Mouse (Mus musculus): ENCODE data around the gene Zfp189.
"Not testable (repeated sequence)": the region's sequence is repeated elsewhere in the genome, so short reads cannot be mapped to it uniquely, and the experiment has no call there.

The Zfp189 gene

DNA sequence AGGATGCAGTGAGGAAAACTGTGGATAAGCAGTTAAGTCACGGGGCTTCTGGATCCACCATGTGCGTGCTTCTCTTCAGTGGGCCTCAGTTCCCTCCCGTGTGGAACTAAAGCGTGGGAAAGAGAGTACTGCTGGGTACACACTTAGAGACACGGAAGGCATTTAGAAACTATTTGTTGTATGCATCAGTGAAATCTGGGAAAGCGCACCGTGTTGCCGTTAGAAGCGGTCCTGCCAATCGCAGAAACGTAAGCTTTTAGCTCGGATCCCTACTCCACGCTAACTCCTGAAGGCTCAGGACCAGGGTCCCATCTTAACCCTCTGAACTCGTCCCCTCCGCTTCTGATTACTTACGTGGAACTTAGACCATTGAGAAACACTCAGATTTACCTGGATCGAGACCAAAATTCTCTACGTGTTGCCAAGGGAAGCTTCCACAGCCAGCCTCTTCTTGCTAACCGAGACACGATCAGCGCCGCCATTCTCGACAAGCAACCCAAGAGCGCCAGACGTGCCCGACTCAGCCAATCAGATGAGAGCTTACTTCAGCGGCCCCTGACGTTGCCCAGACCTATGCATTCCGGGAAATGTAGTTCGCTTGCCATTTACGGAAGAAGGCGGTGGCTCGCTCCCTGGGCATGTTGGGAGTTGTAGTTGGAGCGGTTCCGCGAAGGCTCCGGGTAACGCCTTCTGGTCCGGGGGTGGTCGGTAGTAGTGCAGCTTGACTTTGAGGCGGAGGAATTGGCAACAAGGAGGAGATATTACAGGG is at the start of gene Zfp189, which contains the start of gene Mrpl50:
Zfp189 (plus strand) TSS at position 605 of the 769 bp plus-strand sequence.
Mrpl50 (minus strand) TSS at position 522 of the 769 bp plus-strand sequence.
- peak; percentile 97 for DNase-seq

DNA sequence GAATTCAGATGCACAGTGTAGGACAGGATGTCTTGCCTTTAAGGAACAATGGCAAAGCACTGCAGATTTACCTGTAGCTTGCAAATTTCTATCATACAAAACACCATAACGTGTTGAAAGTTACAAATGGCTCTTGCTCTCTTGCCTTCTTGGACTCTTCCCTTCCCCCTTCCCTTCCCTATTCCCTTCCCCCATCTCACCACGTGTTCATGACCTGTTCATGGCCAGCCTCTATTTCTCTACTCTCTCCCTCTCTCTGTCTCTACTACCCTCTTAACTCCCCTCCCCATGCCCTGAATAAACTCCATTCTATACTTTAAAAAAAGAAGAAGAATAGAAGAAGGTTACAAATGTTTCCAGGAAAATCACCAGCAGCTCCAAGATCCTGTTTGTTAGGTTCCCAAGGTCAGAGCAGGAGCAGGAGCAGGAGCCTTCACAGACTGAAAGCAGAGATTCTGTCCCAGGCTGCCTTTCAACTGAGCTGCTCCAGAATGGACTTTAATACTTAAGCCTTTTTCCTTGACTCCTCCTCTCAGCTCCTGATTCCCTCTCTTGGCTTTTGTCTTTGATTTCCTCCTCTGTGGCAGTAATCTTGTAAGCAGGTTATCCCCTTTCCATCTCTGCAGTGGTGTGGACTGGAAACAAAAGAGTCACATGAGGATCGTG is 47.4 kb upstream of the Zfp189 start, which contains the start of gene Acnat1:
Acnat1 (minus strand) TSS at position 478 of the 666 bp plus-strand sequence.
- peak; percentile 65 for DNase-seq

DNA sequence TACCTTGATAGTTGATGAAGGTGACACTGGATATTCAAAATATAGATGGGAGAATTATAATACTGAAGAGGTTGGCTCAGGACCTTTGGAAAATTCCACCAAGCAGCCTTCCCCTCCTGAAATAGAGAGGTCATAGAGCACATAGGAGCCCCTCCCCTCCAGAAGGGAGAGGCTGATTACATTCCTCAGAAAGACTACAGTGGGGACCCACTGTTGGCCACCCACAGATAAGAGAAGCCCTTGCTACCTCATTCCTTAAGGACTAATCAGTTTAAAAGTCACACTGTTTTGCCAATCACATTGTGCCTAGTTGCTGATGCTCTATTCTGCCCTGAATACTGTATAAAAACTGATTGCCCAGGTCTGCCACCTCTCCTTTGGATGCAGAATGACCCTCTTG is 46.4 kb upstream of the Zfp189 start:
- DNase-seq, result no peak

DNA sequence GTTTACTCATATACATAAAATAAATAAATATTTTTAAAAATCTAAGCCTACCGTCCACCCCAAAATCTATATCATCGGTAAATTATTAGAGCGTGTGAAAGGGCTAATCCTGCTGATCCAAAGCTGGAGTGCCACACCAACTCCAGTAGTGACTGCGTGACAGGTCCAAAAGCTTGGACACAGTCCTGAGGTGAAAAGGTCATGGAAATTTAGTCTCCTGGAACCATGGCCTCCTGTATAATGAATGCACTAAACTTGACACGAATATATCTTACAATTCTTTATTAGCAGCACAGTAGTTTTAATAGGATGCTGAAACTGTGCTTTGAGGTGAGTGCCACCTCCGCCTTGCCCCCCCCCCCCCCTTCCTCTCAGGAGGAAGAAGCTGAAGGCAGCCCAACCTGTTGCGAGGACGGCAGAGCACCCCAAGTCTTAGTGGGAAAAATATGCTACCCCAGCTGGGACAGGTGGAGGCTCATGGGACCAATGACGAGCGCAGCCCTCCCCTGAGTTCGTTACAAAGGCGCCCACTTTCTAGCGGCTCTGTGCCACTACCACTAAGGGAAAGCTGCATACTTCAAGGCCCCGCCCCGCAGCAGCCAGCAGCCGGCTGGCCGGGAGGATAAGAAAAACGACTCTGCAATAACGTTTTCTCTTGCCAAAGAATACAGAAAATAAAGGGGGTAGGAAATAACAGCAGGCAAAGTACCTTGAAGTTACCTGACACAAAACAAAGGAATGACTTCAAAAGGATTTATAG is 42.7 kb upstream of the Zfp189 start:
- DNase-seq, result peak; percentile 33

DNA sequence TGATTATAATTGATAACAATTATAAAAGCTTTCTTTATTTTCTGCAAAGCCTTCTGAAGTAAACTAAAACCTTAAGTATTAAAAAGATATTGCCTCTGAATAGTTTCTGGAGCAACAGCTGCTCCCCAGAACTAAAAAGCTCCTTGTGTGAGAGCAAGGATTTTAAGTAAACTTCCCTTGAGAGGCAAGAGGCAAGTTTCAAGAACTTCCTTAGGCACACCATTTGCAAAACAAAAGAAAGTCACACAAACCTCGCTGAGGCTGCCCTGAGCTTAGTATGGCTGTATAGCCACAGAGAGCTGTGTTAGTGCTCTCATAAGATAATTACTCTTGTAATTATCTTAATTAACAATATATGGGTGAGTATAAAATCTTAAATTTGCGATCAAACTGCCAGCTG is 41.9 kb upstream of the Zfp189 start:
- not testable (repeated sequence) for DNase-seq

DNA sequence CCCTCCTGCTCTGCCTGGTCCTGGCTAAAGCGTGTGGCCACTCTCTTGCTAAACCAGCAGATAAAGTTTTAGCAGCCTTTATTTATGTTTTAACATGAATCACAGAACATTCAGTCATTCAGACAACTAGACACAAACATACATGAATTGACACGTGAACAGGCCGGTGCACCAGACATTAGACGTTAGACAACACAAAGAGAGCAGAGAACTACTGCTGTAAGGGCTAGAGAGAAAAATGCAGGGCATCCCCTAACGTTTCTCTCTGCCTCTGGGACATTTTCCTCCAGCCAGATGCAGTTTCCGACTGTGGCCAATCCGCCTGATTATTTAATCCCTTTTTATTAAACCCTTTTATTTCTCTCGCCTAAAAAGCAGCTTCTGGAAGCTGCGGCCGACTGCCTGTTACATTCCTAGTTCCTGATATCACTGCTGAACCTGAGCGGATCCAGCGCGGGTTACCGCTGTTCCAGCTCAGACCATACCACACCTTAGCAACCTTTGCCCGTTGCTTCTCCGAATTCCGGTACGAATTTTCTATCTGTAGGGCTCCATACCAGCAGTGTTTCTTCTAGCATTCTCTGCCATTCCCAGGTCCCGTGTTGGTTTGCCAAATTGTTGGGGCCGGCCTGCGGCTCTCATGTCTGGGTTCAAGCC is 40.7 kb upstream of the Zfp189 start:
- peak; percentile 35 for DNase-seq

DNA sequence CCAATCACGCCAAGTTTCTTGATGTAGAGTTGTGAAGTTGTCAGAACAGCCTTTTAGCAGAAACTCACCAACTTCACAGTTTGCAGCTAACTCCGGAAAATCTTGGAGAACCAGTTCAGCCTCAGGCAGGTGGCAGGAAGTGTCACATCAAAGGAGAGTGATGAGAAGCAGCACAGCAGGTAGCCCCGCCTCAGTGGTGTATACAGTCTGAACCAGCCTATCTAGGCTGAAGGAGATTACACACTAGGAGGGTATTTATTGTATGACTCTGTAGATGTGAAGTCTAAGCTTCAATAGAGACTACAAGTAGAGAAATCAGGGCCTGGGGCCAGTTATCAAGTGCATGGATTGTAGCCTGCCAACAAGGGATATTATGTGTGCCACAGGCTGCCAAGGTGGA is 40.1 kb upstream of the Zfp189 start:
- no peak for DNase-seq

DNA sequence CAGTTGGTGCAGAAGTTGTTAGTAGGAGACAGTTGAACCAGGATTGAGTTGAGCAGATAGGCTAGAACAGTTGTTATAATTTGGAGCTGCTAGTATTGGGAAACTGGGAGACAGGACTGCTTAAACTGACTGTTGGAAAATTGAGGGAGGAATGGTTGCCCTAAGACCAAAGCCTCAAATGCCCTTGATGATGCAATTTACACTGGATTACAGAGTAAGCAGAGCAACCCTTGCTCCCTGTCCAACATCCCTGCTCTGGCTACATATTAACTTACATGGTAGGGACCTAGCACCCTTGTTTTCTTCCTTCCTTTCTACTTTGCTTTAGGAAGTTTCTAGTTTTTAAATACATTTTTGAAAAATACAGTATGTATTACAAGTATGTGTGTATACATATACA is 35.5 kb upstream of the Zfp189 start:
- DNase-seq, result peak; percentile 80

DNA sequence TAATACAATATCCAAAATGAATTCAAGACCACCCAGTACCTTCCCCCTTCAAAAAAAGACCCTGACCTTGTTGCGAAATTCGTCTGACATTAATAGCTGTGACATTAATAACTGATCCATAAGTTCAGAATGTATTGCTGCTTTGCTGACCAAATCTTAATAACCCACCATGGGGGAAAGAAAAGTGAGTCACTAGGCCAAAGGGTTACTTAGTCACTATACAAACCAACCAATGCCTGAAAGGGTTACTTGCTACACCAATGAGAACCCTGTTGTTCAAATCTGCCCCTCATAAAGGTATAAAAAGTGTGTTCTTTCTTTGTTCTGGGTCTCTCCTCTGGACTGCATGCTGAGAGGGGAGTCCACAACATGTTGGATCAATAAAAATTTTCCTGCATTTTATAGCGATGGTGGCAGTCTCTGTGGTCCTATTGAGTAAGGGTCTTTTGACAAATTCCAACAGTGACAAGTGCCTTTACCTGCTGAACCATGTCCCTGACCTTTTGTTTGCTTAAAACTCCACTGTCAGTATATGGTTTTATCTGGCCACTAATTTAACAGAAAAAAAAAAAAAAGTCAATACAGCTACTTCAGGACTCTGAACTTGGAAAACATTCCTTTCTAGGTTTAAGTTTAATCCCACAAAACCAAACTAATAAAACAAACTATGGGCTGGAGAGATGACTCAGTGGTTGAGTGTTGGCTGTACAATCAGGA is 34.9 kb upstream of the Zfp189 start:
- not testable (repeated sequence) for DNase-seq

DNA sequence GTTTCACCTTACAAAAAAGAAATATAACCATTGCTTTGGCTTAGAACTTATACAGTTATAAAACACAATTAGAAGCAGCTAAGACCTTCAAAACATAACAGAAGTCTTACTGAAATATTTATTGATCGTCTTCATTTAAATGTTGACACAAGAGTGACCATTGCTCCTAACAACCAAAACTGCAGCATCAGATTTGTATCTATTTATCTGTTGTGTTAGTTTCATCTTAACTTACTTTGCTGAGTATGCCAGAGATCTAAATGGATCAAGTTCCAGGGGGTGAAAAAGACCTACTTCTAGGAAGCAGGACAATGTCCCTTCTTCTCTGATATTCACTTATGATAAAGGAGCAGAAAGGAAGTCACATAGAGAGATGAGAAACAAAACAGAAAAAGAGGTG is 17.4 kb upstream of the Zfp189 start:
- DNase-seq, result no peak

DNA sequence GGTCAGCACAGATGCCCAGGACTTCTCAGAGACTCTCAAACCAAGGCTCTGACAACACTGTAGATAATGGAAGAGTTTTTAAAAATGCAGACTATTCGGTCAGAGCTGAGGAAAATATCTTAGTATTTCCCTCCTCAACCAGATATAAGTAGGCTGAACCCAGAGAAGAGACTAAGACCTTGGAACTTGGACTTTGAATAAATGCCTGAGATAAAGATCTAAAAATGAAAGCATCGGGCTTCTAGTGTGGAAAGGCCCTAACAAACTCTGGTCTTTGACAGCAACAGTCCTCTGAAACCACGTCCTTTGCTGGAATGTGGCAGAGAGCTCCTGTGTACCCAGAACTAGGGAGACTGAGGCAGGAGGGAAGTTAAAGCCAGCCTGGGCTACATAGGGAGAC is 14.6 kb upstream of the Zfp189 start, which contains the start of gene Baat:
Baat (minus strand) TSS at position 172 of the 400 bp plus-strand sequence.
- DNase-seq, result no peak

DNA sequence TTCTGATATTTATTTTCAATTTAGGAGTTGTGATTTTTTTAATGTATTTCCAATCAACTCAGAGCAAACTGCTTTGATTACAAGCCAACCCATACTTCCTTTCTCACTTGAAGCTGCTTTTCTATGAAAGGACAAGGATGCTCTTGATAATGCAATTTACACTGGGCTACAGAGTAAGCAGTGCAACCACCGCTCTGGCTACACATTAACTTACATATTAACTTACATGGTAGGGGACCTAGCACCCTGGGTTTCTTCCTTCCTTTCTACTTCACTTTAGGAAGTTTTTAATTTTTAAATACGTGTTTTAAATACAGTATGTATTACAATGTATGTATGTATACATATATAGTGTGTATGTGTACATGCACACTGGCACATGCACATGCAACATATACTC is 11.8 kb upstream of the Zfp189 start:
- no peak for DNase-seq

DNA sequence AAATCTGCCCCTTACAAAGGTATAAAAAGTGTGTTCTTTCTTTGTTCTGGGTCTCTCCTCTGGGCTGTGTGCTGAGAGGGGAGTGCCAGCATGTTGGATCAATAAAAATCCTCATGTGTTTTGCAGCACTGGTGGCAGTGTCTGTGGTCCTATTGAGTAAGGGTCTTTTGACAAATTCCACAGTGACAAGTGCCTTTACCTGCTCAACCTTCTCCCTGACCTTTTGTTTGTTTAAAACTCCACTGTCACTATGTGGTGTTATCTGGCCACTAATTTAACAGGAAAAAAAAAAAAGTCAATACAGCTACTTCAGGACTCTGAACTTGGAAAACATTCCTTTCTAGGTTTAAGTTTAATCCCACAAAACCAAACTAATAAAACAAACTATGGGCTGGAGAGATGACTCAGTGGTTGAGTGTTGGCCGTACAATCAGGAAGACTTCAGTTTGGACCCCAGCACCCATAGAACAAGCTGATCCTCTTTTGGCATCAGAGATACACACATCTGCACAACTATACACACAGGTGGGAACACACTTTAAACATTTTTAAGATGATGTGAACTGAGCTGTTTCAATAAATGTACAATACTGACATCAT is 10.6 kb upstream of the Zfp189 start:
- not testable (repeated sequence) for DNase-seq

DNA sequence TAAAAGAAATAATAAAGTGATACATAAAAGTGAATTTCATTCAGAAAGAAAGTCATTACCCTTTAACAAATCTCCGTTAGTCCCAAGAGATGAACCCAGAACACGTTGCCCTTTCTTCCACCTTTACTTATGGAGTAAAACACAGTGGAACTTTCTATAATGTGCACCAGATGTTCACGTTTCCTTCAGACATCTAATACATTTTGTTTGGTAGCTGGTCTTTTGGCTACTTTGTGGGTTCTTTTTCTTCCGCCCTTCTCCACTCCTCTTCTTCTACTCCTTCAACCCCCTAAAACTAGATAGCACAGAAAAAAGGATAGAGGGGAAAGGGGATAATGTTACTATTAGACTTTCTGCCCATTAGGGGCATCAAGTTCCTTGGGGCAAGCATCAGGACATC is 8.3 kb upstream of the Zfp189 start:
- DNase-seq, result no peak

DNA sequence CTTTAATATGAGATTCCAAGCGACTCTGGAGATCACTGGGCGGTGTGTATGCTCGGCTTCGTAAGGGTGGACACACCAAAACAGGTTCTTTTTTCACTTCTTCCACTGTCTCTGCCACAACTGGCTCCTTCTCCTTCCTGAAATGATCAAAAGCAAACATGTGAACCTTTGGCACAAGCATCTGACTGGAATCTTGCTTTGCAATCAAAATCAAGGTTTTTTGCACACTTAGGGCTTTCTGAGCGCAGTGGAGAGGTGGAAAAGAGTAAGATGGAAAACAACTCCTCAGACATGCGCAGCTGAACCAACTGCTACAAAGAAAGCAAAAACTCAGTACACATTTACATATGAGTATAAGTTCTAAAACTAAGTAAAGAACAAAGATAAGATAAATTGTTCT is 6.5 kb upstream of the Zfp189 start:
- peak; percentile 24 for DNase-seq

DNA sequence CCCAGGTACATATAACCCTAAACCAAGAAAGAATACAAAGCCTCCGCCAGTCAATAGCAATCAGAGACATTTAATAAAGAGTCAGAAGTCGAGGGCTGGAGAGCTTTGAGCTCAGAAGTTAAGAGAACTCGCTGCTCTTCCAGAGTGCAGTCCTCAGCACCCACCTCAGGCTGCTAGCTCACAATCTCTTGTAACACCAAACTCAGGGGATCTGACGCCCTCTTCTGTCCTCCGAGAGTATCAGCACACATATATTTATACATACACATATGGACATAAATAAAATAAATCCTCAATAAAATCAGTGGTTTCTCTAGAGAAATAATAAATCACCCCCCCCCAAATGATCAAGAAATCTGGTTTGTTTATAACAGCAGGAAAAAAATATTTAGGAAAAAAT is 1.5 kb upstream of the Zfp189 start:
- no peak for DNase-seq

DNA sequence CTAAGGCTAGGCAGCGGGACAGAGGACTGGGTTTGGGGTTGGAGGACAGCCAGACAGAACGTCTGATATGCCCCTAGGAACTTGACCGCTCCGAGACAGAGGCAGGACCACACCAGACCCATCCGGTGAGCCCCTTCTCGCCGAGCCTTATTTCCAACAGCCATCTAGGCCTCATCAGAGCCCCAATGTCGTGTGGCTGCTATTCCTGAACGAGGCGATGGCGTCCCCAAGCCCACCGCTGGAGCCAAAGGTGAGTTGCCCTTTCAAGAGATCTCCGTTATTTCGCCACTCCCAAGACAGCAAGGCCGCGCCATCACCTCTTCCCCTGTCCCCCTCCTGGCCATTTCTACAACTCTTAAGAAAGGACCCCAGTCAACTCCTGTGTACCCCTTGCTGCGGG is 370 bp downstream of the Zfp189 start:
- DNase-seq, result no peak

DNA sequence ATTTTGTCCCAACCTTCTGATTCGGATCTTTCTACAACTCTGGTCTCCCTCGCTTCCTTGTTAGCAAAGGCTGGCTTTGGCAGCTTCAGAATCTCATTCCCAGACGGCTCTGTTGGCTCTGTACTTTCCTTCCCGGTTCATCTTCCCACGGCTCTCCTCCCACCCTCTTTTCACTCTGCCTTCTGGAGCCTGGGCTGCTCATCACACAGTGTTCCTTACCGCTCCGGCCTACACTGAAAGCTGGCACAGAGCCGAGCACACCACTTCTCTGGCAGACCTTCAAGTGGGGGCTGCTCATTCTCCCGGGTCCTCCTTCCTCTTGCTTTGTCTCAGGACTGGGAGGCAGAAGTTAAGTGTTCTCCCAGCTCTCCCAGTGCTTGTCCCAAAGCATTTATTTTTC is 1.6 kb downstream of the Zfp189 start:
- DNase-seq, result no peak

DNA sequence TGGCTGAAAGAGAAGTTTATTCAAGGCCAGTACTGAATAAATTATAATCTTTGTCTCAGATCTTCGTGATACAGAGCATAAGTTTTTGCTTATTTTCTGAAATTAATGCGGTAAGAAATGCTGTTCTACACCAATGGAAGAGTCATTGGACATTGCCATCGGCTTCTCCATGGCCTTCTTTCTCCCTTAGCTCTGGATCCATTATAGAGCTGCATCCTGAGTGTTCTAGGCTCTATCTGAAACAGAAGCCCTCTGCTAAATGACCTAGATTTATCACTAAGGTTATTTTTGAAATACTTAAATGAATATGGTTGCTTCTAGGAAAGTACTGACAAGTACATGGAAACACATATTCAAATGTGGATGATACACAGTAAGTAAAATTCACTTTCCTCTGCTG is 14.1 kb downstream of the Zfp189 start:
- DNase-seq, result no peak

DNA sequence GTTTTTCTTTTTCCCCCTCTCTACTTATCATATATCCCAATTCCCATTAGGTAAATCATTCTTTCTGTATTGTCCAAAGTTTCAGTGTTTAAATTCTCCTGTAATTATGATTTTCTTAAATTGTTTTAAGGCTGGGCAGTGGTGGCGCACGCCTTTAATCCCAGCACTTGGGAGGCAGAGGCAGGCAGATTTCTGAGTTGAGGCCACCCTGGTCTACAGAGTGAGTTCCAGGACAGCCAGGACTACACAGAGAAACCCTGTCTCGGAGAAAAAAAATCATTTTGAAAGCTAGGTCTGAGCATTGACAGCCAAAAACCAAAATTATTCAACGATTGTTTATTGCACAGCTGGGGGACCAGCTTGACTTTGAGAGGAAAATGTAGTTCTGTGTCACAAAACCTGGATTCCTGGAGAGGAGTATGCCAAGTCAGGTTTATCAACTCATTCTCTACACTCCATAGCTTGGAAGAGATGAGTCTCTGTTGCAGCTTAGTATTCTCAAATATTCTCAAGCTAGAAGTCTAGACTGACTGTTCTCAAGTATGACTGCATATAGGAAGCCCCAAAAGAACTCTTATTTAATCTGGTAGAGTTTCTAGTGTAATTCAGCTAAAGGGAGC is 14.8 kb downstream of the Zfp189 start:
- DNase-seq, result no peak

DNA sequence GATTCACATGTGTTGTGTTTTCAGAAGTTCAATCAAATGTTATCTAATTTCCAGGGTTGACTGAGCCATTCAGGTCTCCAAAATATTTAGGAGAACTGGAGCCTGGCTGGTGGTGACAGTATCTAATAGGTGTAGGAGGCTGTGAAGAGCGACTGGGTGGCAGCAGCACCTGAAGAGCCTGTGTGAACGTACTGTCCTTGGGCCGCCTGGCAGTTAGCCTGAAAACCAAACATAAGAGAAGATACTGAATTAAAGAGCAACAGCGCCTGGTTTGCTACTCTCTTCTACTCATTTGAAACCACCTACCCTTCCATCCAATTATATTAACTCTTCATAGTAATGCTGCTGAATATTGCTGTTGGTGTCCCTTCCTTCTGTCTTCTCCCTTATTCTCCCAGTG is 15.7 kb downstream of the Zfp189 start:
- no peak for DNase-seq
